Mouse (Mus musculus): ENCODE measurements around the gene Usp29. TPM values are rescaled to one million over a fixed set of nuclear protein-coding genes. Genes with fewer than 3 reads are reported as not detected.

Gene Usp29
- not detected for total RNA-seq (2023)

GRCm38 (mm10) chr7:6730241-6730640 lies at the start of gene Usp29, which contains the start of gene Peg3:
Gene Usp29 (plus strand): TSS chr7:6730578.
Gene Peg3 (minus strand): TSS chr7:6730431.

GRCm38 (mm10) chr7:6696241-6697045 lies 33.9 kb upstream of the Usp29 start, which contains the start of gene Zim1:
Gene Zim1 (minus strand): TSS chr7:6696450.

DNA sequence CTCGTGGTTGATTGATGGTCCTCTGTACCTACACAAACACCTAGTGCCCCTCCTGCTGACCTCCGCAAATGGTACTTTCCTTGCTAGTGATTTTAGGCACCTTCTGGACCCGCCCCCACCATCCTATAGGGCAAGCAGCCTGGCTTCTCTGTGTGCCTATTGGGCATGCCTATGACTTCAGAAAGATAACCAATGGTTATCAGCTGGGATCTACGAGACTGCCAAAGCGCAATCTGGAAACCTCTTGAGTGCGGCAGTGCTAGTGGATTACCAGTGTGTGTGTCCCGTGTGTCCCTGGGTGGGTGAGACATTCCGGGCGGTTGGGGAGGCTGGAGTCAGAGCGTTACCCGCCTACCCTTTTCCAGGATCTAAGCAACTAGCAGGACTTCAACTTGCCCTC lies 264.9 kb downstream of the Usp29 start, which contains the start of gene Aurkc:
Aurkc (plus strand) TSS at position 50 of the 400 bp plus-strand sequence.

Other genes with a start within 250 kb of the Usp29 start
- not detected for gene Olfr5, start 243.6 kb upstream of the Usp29 start, total RNA-seq (2023)
- gene Olfr1347, start 230.8 kb upstream of the Usp29 start, total RNA-seq (2023): not detected
- gene Olfr1348, start 221.8 kb upstream of the Usp29 start, total RNA-seq (2023): not detected
- gene Olfr1349, start 207.6 kb upstream of the Usp29 start, total RNA-seq (2023): not detected
- not detected for gene Olfr1350, start 165.7 kb upstream of the Usp29 start, total RNA-seq (2023)
- not detected for gene Zim1, start 34.1 kb upstream of the Usp29 start, total RNA-seq (2023)
- not detected for gene Peg3, start 147 bp upstream of the Usp29 start, total RNA-seq (2023)